Mouse (Mus musculus): ENCODE measurements around the gene Btg1. TPM values are rescaled to one million over a fixed set of nuclear protein-coding genes. Genes with fewer than 3 reads are reported as not detected.

The Btg1 gene
- polyA plus RNA-seq, 1 experiment from 2014 or later, result 6.2 TPM

DNA sequence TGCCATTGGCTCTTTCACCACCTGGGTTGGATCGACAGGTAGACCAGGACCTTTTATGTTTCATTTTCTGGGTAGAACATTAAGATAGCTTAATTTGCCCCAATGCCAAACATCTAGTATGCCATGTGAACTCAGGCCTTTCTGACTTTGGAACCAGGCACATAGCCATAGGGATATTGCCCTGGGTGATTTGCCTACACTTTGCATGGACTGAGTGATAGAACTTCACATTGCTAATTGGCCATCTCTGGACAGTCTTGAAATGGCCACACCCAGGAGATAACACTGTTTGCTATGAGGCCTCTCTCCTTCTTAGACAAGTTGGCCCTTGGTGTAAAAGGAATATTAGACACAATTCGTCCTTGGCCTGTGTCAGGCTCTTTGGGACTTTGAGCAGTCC, 7.6 kb downstream of the Btg1 start:
- Histone ChIP-seq H3K4me1 (replicated peaks) (peaks cover 55% of the 10 kb centered on the region), H3K36me3 (no peaks in the 10 kb centered on the region), H3K4me2 (no peak overlapping the region), H3K9ac (no peak overlapping the region), H3K9me3 (replicated peaks) (no peaks in the 10 kb centered on the region), H3K27me3 (no peaks in the 10 kb centered on the region), H3K27ac (no peak overlapping the region), H3K4me3 (replicated peaks) (no peak overlapping the region)
- no peak for DNase-seq
- 66% methylated on average over 2 of the region's 2 CpGs for WGBS (ENCODE audit: insufficient replicate concordance)
- ATAC-seq (ENCODE audit: low read depth), result no peak

DNA sequence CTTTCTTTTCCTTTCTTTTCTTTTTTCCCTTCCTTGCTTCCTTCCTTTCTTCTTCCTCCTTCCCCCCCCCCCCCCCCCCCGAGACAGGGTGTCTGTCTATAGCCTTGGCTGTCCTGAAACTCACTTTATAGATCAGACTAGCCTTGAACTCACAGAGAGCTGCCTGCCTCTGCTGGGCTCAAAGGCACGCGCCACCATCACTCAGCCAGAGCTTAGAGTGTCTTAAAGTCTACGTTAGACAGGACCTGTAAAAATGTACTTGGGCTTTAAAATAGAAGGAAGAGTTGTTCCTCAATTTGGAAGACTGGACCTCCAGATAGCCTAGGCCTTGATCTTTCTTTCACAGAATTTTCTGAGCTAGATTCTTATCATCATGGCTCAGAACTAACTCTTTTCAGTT, 8.3 kb downstream of the Btg1 start:
- no peak for ATAC-seq (ENCODE audit: low read depth)

DNA sequence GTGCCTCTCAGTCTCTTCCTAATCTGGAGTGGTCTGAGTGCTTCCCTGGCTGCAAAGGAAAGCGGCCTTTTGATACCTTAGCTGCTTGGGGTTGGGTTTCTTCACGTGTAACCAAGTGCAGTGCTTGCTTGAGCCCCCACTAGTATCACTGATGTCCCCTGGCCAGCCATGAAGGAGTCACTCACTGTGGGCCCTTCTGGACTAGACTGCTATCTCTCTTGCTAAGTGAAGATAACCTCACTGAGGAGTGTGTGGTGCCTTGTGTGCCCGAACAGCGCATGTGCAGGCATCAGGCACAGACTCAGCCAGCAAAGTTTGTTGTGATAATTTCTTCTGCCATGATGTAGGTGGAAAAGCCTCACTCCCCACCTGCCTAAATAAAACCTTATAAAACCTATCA, 8.9 kb downstream of the Btg1 start:
- Histone ChIP-seq H3K9me3 (replicated peaks) (no peaks in the 10 kb centered on the region), H3K9ac (no peak overlapping the region), H3K4me1 (replicated peaks) (peaks cover 45% of the 10 kb centered on the region), H3K27me3 (no peaks in the 10 kb centered on the region), H3K27ac (no peak overlapping the region), H3K4me3 (replicated peaks) (no peak overlapping the region), H3K36me3 (no peaks in the 10 kb centered on the region), H3K4me2 (no peak overlapping the region)
- WGBS (ENCODE audit: insufficient replicate concordance), result 48% methylated on average over 4 of the region's 4 CpGs
- peak; percentile 9 for DNase-seq
- ATAC-seq (ENCODE audit: low read depth), result peak; percentile 60

More for the DNA sequence above, 8.3 kb downstream of the Btg1 start:
- Histone ChIP-seq H3K27ac (no peak overlapping the region), H3K36me3 (no peaks in the 10 kb centered on the region), H3K9me3 (replicated peaks) (no peaks in the 10 kb centered on the region), H3K9ac (no peak overlapping the region), H3K4me3 (replicated peaks) (no peak overlapping the region), H3K4me1 (replicated peaks) (peaks cover 49% of the 10 kb centered on the region), H3K27me3 (no peaks in the 10 kb centered on the region), H3K4me2 (no peak overlapping the region)
- no peak for DNase-seq
- WGBS (ENCODE audit: insufficient replicate concordance), result 74% methylated on average over 3 of the region's 4 CpGs

DNA sequence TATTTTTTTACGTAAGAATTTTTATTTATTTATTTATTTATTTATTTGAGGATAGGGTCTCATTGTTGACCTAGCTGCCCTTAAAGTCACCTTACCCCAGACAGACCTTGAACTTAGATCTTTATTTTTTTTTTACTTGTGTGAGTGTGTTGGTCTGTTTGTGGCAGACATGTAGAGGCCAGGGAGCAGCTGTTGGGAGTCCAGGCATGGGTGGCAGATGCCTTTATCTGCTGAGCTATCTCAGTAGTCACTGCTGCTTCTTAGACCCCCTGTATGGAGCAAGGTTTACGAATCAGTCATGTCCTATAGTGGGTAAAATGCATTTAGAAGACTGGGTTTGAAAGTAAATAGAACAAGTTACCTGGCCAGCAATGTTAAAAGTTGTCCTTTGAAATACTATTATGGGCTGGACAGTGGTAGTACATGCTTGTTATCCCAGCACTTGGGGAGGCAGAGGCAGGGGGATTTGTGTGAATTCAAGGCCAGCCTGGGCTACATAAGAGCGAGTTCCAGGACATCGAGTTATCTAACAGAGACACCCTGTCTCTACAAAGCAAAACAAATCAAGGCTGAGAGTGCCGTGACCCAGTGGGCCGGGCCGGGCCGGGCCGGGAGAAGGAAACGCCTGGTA, 9.4 kb downstream of the Btg1 start:
- H3K9me3 ChIP-seq (replicated peaks), result no peaks in the 10 kb centered on the region
- H3K36me3 ChIP-seq, result no peaks in the 10 kb centered on the region
- H3K4me2 ChIP-seq, result no peak overlapping the region
- WGBS (ENCODE audit: insufficient replicate concordance), result 84% methylated on average over 10 of the region's 10 CpGs
- no peak overlapping the region for H3K27ac ChIP-seq
- H3K27me3 ChIP-seq, result no peaks in the 10 kb centered on the region
- H3K9ac ChIP-seq, result no peak overlapping the region
- no peak overlapping the region for H3K4me3 ChIP-seq (replicated peaks)
- DNase-seq (no peak), ATAC-seq (ENCODE audit: low read depth) (no peak)
- peaks cover 40% of the 10 kb centered on the region for H3K4me1 ChIP-seq (replicated peaks)

GRCm38 (mm10) chr10:96627332-96627731, 10.5 kb downstream of the Btg1 start:
- no peak overlapping the region for H3K4me3 ChIP-seq (replicated peaks)
- no peak overlapping the region for H3K4me2 ChIP-seq
- no peaks in the 10 kb centered on the region for H3K36me3 ChIP-seq
- no peaks in the 10 kb centered on the region for H3K9me3 ChIP-seq (replicated peaks)
- peaks cover 31% of the 10 kb centered on the region for H3K4me1 ChIP-seq (replicated peaks)
- no peak overlapping the region for H3K27ac ChIP-seq
- no peaks in the 10 kb centered on the region for H3K27me3 ChIP-seq
- ATAC-seq (ENCODE audit: low read depth), result no peak
- no peak overlapping the region for H3K9ac ChIP-seq
- 87% methylated on average over 10 of the region's 10 CpGs for WGBS (ENCODE audit: insufficient replicate concordance)
- DNase-seq, result no peak

GRCm38 (mm10) chr10:96628100-96628912, 11.5 kb downstream of the Btg1 start:
- Histone ChIP-seq H3K4me1 (replicated peaks) (peaks cover 27% of the 10 kb centered on the region), H3K9ac (no peak overlapping the region), H3K27me3 (no peaks in the 10 kb centered on the region), H3K4me2 (no peak overlapping the region), H3K4me3 (replicated peaks) (no peak overlapping the region), H3K9me3 (replicated peaks) (no peaks in the 10 kb centered on the region), H3K27ac (no peak overlapping the region), H3K36me3 (no peaks in the 10 kb centered on the region)
- 78% methylated on average over 16 of the region's 16 CpGs for WGBS (ENCODE audit: insufficient replicate concordance)
- no peak for ATAC-seq (ENCODE audit: low read depth)
- DNase-seq, result no peak

DNA sequence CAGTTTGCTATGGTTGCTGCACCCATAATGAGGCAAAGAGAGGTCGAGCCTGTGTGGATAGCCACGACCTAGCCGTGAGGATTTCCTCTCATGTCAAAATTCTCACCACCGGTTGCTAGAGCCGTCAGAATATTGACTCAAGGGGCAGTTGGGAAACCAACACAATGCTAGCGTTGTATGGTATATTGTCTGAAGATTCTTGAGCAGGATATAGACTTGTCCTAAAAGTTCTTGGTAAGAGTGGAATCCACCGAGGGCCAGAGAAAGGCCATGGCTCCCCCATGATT, 12.1 kb downstream of the Btg1 start:
- no peak for DNase-seq
- no peaks in the 10 kb centered on the region for H3K27me3 ChIP-seq
- H3K9me3 ChIP-seq (replicated peaks), result no peaks in the 10 kb centered on the region
- peaks cover 23% of the 10 kb centered on the region for H3K4me1 ChIP-seq (replicated peaks)
- ATAC-seq (ENCODE audit: low read depth), result no peak
- 56% methylated on average over 7 of the region's 7 CpGs for WGBS (ENCODE audit: insufficient replicate concordance)
- no peak overlapping the region for H3K27ac ChIP-seq
- no peak overlapping the region for H3K4me2 ChIP-seq
- no peak overlapping the region for H3K4me3 ChIP-seq (replicated peaks)
- no peak overlapping the region for H3K9ac ChIP-seq
- H3K36me3 ChIP-seq, result no peaks in the 10 kb centered on the region

- DNase-seq (no peak), ATAC-seq (ENCODE audit: low read depth) (no peak)
- no peak overlapping the region for H3K4me2 ChIP-seq
- H3K9me3 ChIP-seq (replicated peaks), result no peaks in the 10 kb centered on the region
- H3K9ac ChIP-seq, result no peak overlapping the region
- 57% methylated on average over 5 of the region's 5 CpGs for WGBS (ENCODE audit: insufficient replicate concordance)
- H3K36me3 ChIP-seq, result no peaks in the 10 kb centered on the region
- peaks cover 12% of the 10 kb centered on the region for H3K4me1 ChIP-seq (replicated peaks)
- H3K27me3 ChIP-seq, result no peaks in the 10 kb centered on the region
- H3K27ac ChIP-seq, result no peak overlapping the region
- no peak overlapping the region for H3K4me3 ChIP-seq (replicated peaks)
These were observed 13.3 kb downstream of the Btg1 start for GRCm38 (mm10) chr10:96630110-96630509.

- Histone ChIP-seq H3K36me3 (no peaks in the 10 kb centered on the region), H3K4me2 (no peak overlapping the region), H3K9me3 (replicated peaks) (no peaks in the 10 kb centered on the region), H3K27ac (no peak overlapping the region), H3K27me3 (no peaks in the 10 kb centered on the region), H3K9ac (no peak overlapping the region), H3K4me1 (replicated peaks) (peaks cover 2% of the 10 kb centered on the region), H3K4me3 (replicated peaks) (no peak overlapping the region)
- 66% methylated on average over 9 of the region's 9 CpGs for WGBS (ENCODE audit: insufficient replicate concordance)
- ATAC-seq (ENCODE audit: low read depth) (no peak), DNase-seq (no peak)
These were observed 14.4 kb downstream of the Btg1 start for GRCm38 (mm10) chr10:96631066-96631711.

- ATAC-seq (ENCODE audit: low read depth) (no peak), DNase-seq (no peak)
- Histone ChIP-seq H3K4me3 (replicated peaks) (no peak overlapping the region), H3K9me3 (replicated peaks) (no peaks in the 10 kb centered on the region), H3K9ac (no peak overlapping the region), H3K27ac (no peak overlapping the region), H3K27me3 (no peaks in the 10 kb centered on the region), H3K4me1 (replicated peaks) (no peaks in the 10 kb centered on the region), H3K36me3 (no peaks in the 10 kb centered on the region), H3K4me2 (no peak overlapping the region)
- WGBS (ENCODE audit: insufficient replicate concordance), result 71% methylated on average over 12 of the region's 12 CpGs
These were observed 15.7 kb downstream of the Btg1 start for GRCm38 (mm10) chr10:96632271-96633144.

DNA sequence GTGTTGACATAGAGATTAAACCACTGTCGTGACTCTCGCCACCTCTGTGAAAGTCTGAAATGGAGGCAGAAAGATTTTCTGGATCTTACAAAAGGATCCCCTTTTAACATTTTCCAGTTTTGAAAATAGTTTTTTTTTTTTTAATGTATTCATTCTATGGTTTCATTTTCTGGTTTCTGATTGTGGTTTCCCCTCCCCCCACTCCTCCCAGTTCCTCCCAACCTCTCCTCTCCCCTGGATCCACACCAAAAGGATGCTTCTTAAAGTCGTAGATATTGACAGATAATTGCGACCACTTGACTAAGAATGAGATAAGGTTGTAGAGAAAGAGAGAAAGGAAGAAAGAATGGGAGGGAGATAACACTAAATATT, 16.3 kb downstream of the Btg1 start:
- Histone ChIP-seq H3K9me3 (replicated peaks) (no peaks in the 10 kb centered on the region), H3K36me3 (no peaks in the 10 kb centered on the region), H3K27me3 (no peaks in the 10 kb centered on the region), H3K27ac (no peak overlapping the region), H3K4me2 (no peak overlapping the region), H3K4me1 (replicated peaks) (no peaks in the 10 kb centered on the region), H3K9ac (no peak overlapping the region), H3K4me3 (replicated peaks) (no peak overlapping the region)
- DNase-seq, result no peak
- WGBS (ENCODE audit: insufficient replicate concordance), result 49% methylated on average over 4 of the region's 4 CpGs
- ATAC-seq (ENCODE audit: low read depth), result no peak
